Mouse (Mus musculus) ES-Bruce4 (cell line): ENCODE data around the gene Ptprr.

Source experiments
- CTCF ChIP-seq: IDR thresholded peaks from one replicate; pipeline ENCODE4 v1.8.1; 2011; ENCODE audit warnings: low read depth, low read length
- POLR2A ChIP-seq: IDR thresholded peaks from one replicate; pipeline ENCODE4 v1.8.1; 2011; ENCODE audit warnings: low read length; ENCODE audit not compliant: insufficient read depth

GRCm38 (mm10) chr10:116275280-116275679 is 257.3 kb downstream of the Ptprr start, which contains the start of gene Ptprb:
- no peak for TF ChIP-seq CTCF
- no peak for TF ChIP-seq POLR2A
